Mouse (Mus musculus): ENCODE data around the gene Tmem69. TPM values are rescaled to one million over a fixed set of nuclear protein-coding genes. Genes with fewer than 3 reads are reported as not detected.

The Tmem69 gene
- polyA plus RNA-seq, 2 experiments, result 8.3 to 29.1 TPM

GRCm38 (mm10) chr4:116550432-116550831 is 5.3 kb downstream of the Tmem69 start:
- no peak overlapping the region for H3K4me3 ChIP-seq (ENCODE audit: insufficient read depth in 1 of 2, low read depth in 2 of 2, low read length in 2 of 2)
- ATAC-seq (ENCODE audit: insufficient read depth) (no peak), DNase-seq (ENCODE audit: low read depth in 3 of 3, low spot score in 3 of 3) (no peak)
- TF ChIP-seq EP300 (IDR thresholded peaks at IDR 0.05; ENCODE audit: low read depth), result peak; percentile 36; the same call in 1 of the 2 replicates
- no peak for TF ChIP-seq CTCF (IDR thresholded peaks at IDR 0.05; ENCODE audit: low read depth)
- H3K9ac ChIP-seq (replicated peaks), result no peak overlapping the region
- no peaks in the 10 kb centered on the region for H3K9me3 ChIP-seq (ENCODE audit: control insufficient read depth, low read length)
- H3K36me3 ChIP-seq (replicated peaks; ENCODE audit: control insufficient read depth, insufficient read depth, low read depth), result peaks cover 15% of the 10 kb centered on the region
- no peak overlapping the region for H3K4me2 ChIP-seq (ENCODE audit: low read depth)
- H3K27ac ChIP-seq, result no peak overlapping the region
- H3K4me1 ChIP-seq (replicated peaks; ENCODE audit: control insufficient read depth in 2 of 2, insufficient read depth in 2 of 2, low read length in 1 of 2), result peaks cover 0 to 2% of the 10 kb centered on the region in 2 experiments; a peak in 2 of 4 replicates
- H3K27me3 ChIP-seq (ENCODE audit: control insufficient read depth, insufficient read depth, low read length), result no peaks in the 10 kb centered on the region
- WGBS (ENCODE audit: insufficient replicate concordance), result 24% methylated on average over 1 of the region's 1 CpGs

DNA sequence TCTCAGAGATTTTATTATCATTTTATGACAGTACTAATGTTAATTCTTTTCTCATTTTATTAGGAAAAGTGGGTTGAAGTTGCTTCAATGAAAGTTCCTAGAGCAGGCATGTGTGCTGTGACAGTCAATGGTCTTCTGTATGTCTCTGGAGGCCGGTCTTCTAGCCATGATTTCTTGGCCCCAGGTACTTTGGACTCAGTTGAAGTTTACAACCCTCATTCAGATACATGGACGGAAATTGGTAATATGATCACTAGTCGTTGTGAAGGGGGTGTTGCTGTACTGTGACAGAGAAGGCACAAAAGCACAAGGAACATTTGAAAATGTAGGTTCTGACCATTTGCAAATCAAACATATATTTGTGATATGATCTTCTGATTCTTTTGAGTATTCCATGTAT is 18.0 kb downstream of the Tmem69 start:
- no peaks in the 10 kb centered on the region for H3K27me3 ChIP-seq (ENCODE audit: control insufficient read depth, insufficient read depth, low read length)
- no peak for ATAC-seq (ENCODE audit: insufficient read depth)

DNA sequence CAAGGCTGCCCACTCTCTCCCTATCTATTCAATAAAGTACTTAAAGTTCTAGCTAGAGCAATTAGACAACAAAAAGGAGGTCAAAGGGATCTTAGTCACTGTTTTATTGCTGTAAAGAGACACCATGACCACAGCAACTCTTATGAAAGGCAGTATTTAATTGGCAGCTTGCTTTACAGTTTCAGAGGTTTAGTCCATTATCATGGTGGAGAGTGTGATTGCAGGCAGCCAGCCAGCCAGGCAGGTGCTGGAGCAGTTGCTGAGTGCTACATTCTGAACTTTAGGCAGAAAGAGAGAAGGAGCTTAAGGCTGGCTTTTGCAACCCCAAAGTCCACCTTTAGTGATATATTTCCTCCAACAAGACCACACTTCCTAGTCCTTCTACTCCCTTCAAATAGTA is 19.4 kb downstream of the Tmem69 start:
- ATAC-seq (ENCODE audit: insufficient read depth), result no peak
- H3K27ac ChIP-seq, result no peak overlapping the region
- no peak overlapping the region for H3K4me3 ChIP-seq (ENCODE audit: insufficient read depth in 1 of 2, low read depth in 2 of 2, low read length in 2 of 2)
- no peaks in the 10 kb centered on the region for H3K27me3 ChIP-seq (ENCODE audit: control insufficient read depth, insufficient read depth, low read length)
- H3K4me2 ChIP-seq (ENCODE audit: low read depth), result no peak overlapping the region
- no peaks in the 10 kb centered on the region for H3K36me3 ChIP-seq (replicated peaks; ENCODE audit: control insufficient read depth, insufficient read depth, low read depth)
- no peaks in the 10 kb centered on the region for H3K9me3 ChIP-seq (ENCODE audit: control insufficient read depth, low read length)
- DNase-seq (ENCODE audit: low read depth in 3 of 3, low spot score in 3 of 3), result no peak
- TF ChIP-seq CTCF (IDR thresholded peaks at IDR 0.05; ENCODE audit: low read depth), result no peak
- no peak for TF ChIP-seq EP300 (IDR thresholded peaks at IDR 0.05; ENCODE audit: low read depth)
- no peak overlapping the region for H3K9ac ChIP-seq (replicated peaks)
- no peaks in the 10 kb centered on the region for H3K4me1 ChIP-seq (replicated peaks; ENCODE audit: control insufficient read depth in 2 of 2, insufficient read depth in 2 of 2, low read length in 1 of 2)

More for the DNA sequence above, 18.0 kb downstream of the Tmem69 start:
- DNase-seq (ENCODE audit: low read depth in 3 of 3, low spot score in 3 of 3), result no peak
- Histone ChIP-seq H3K4me2 (ENCODE audit: low read depth) (no peak overlapping the region), H3K27ac (no peak overlapping the region), H3K4me3 (ENCODE audit: insufficient read depth in 1 of 2, low read depth in 2 of 2, low read length in 2 of 2) (no peak overlapping the region), H3K36me3 (replicated peaks; ENCODE audit: control insufficient read depth, insufficient read depth, low read depth) (no peaks in the 10 kb centered on the region), H3K4me1 (replicated peaks; ENCODE audit: control insufficient read depth in 2 of 2, insufficient read depth in 2 of 2, low read length in 1 of 2) (no peaks in the 10 kb centered on the region), H3K9me3 (ENCODE audit: control insufficient read depth, low read length) (no peaks in the 10 kb centered on the region), H3K9ac (replicated peaks) (no peak overlapping the region)
- TF ChIP-seq CTCF (IDR thresholded peaks at IDR 0.05; ENCODE audit: low read depth) (no peak), EP300 (IDR thresholded peaks at IDR 0.05; ENCODE audit: low read depth) (no peak)
- WGBS (ENCODE audit: insufficient replicate concordance), result 81% methylated on average over 3 of the region's 3 CpGs

DNA sequence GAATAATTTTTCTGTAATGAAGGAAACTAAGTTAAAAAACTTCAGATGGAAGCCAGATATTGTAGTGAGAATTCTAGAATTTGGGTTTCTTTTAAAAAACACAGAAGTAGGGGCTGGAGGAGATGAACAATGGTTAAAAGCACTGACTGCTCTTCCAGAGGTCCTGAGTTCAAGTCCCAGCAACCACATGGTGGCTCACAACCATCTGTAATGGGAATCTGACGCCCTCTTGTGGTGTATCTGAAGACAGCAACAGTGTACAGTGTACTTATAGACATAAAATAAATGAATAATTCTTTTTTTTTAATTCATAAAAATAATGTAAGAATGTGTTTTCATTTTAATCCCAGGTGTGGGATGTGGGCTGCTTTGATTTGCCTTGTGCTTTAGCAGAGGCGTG is 24.6 kb downstream of the Tmem69 start:
- H3K9me3 ChIP-seq (ENCODE audit: control insufficient read depth, low read length), result no peaks in the 10 kb centered on the region
- H3K4me2 ChIP-seq (ENCODE audit: low read depth), result no peak overlapping the region
- H3K27ac ChIP-seq, result no peak overlapping the region
- no peaks in the 10 kb centered on the region for H3K4me1 ChIP-seq (replicated peaks; ENCODE audit: control insufficient read depth in 2 of 2, insufficient read depth in 2 of 2, low read length in 1 of 2)
- 59% methylated on average over 2 of the region's 2 CpGs for WGBS (ENCODE audit: insufficient replicate concordance)
- peaks cover 9% of the 10 kb centered on the region; the same call in 1 of the 2 replicates for H3K36me3 ChIP-seq (replicated peaks; ENCODE audit: control insufficient read depth, insufficient read depth, low read depth)
- DNase-seq (ENCODE audit: low read depth in 3 of 3, low spot score in 3 of 3), result no peak
- H3K9ac ChIP-seq (replicated peaks), result no peak overlapping the region
- no peak for ATAC-seq (ENCODE audit: insufficient read depth)
- no peak overlapping the region for H3K4me3 ChIP-seq (ENCODE audit: insufficient read depth in 1 of 2, low read depth in 2 of 2, low read length in 2 of 2)
- H3K27me3 ChIP-seq (ENCODE audit: control insufficient read depth, insufficient read depth, low read length), result no peaks in the 10 kb centered on the region
- no peak for TF ChIP-seq EP300 (IDR thresholded peaks at IDR 0.05; ENCODE audit: low read depth)
- TF ChIP-seq CTCF (IDR thresholded peaks at IDR 0.05; ENCODE audit: low read depth), result peak; percentile 39

DNA sequence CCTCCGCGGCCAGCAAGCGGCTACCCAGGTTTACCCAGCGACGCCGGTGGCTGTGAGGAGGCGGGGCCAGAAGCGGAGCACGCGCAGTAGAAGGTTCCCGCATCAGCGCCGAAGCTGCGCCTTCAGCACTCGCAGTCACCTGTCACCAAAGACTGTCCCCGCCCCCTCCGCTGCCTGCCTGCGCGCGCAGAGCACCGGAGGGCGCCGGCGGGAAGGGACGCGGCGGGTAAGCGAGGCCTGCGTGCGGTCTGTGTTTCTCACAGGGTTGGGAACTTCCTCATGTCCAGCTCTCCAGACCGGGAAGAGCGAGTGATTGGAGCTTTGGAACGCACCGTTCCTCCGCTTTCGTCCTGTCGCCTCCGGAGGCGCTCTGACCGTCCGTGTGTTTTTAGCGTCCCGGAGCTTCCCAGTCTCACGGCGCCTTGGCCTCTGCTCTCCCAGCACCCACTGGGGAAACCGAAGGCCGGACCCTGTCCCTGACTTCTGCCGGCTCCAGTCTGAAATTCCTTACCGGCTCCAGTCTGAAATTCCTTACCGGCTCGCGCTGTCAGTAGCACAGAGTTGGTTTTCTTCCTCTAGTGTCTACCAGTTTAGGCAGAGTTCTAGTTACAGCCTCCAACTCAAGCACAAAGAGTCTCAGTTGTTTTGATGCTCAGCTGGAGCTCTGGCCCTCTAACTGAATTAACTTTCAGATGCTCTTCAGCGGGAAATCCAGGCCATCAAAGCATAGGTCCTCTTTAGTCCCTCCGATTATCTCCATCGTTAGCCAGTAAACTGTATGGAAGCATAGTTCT is 48.1 kb downstream of the Tmem69 start, which contains the start of gene Ipp:
Gene Ipp, plus strand, starts transcription at position 125 of the 794 bp plus-strand sequence.
- DNase-seq (ENCODE audit: low read depth in 3 of 3, low spot score in 3 of 3) (peak; percentile 91 to 92 (median 91)), ATAC-seq (ENCODE audit: insufficient read depth) (peak; percentile 97)
- Histone ChIP-seq H3K9ac (replicated peaks) (peak within 1 kb of the TSS; percentile 95), H3K36me3 (replicated peaks; ENCODE audit: control insufficient read depth, insufficient read depth, low read depth) (no peaks in the 10 kb centered on the region), H3K27ac (peak within 1 kb of the TSS; percentile 64), H3K4me2 (ENCODE audit: low read depth) (peak within 1 kb of the TSS; percentile 86), H3K27me3 (ENCODE audit: control insufficient read depth, insufficient read depth, low read length) (no peaks in the 10 kb centered on the region), H3K4me3 (ENCODE audit: insufficient read depth in 1 of 2, low read depth in 2 of 2, low read length in 2 of 2) (peak within 1 kb of the TSS; percentile 83 to 90), H3K4me1 (replicated peaks; ENCODE audit: control insufficient read depth in 2 of 2, insufficient read depth in 2 of 2, low read length in 1 of 2) (peaks cover 11 to 12% of the 10 kb centered on the region in 2 experiments), H3K9me3 (ENCODE audit: control insufficient read depth, low read length) (no peaks in the 10 kb centered on the region)
- WGBS (ENCODE audit: insufficient replicate concordance), result 2% methylated on average over 54 of the region's 55 CpGs
- TF ChIP-seq EP300 (IDR thresholded peaks at IDR 0.05; ENCODE audit: low read depth) (no peak), CTCF (IDR thresholded peaks at IDR 0.05; ENCODE audit: low read depth) (0 out of 2 replicates have a peak, but pooled peaks have one; percentile 26)

Measured in liver, embryonic 14.5 days (tissue).